Mouse (Mus musculus) CH12.LX (cell line): ENCODE measurements at regions not wholly inside any gene's neighbourhood (a gene's known extent, or its start where the extent isn't known, plus 50 kb on each side); places are given as distances from the start of the nearest gene placed in this dataset.
"Not testable (repeated sequence)": the region's sequence is repeated elsewhere in the genome, so short reads cannot be mapped to it uniquely, and the experiment has no call there.

Source experiments
- CTCF ChIP-seq, 2 experiments: IDR thresholded peaks in 1 of 2; conservative IDR thresholded peaks in 1 of 2; 2 replicates each; pipeline ENCODE4 v1.5.1; 2011 to 2012; ENCODE audit warnings: low read depth in 2 of 2, low read length in 2 of 2, improper control_type of control experiment in 1 of 2, inconsistent platforms in 1 of 2, mild to moderate bottlenecking in 1 of 2, moderate library complexity in 1 of 2
- ETS1 ChIP-seq: conservative IDR thresholded peaks from 2 replicates; pipeline ENCODE4 v1.6.1; 2012; ENCODE audit warnings: low read depth, mild to moderate bottlenecking, inconsistent platforms, low read length, improper control_type of control experiment, moderate library complexity
- MAZ ChIP-seq: IDR thresholded peaks from 2 replicates; pipeline ENCODE4 v1.6.1; 2012; ENCODE audit warnings: low read depth, mild to moderate bottlenecking, inconsistent platforms, low read length, improper control_type of control experiment, moderate library complexity
- POLR2A ChIP-seq: IDR thresholded peaks from 2 replicates; pipeline ENCODE4 v1.6.1; 2011; ENCODE audit warnings: low read depth, mild to moderate bottlenecking, improper control_type of control experiment, low read length
- TCF12 ChIP-seq: IDR thresholded peaks from 2 replicates; pipeline ENCODE4 v1.6.1; 2014; ENCODE audit warnings: low read depth, mild to moderate bottlenecking, inconsistent platforms, low read length, improper control_type of control experiment

GRCm38 (mm10) chr11:13417881-13418280, 953.1 kb upstream of the Cobl start:
- not testable (repeated sequence) for TF ChIP-seq TCF12; POLR2A; ETS1; MAZ; CTCF (conservative IDR thresholded peaks at IDR 0.05 in 1 of 2, IDR thresholded peaks at IDR 0.05 in 1 of 2; ENCODE audit: low read depth in 2 of 2, low read length in 2 of 2)
